Mouse (Mus musculus) naive thymus-derived CD4-positive, alpha-beta T cell, adult 2 months (primary cell): ENCODE results near the gene Stpg1.

ENCODE experiments used
- DNase-seq: peaks from one replicate; pipeline ENCODE4 v3.0.0-alpha.2; 2011; ENCODE audit warnings: low read depth

The Stpg1 gene

GRCm38 (mm10) chr4:135494521-135495396 lies at the start of gene Stpg1, which contains the start of gene Nipal3:
Gene Stpg1 (plus strand): TSS chr4:135494790.
Gene Nipal3 (minus strand): TSS chr4:135495038.
- peak; percentile 95 for DNase-seq

GRCm38 (mm10) chr4:135451360-135452015 lies 43.1 kb upstream of the Stpg1 start:
- no peak for DNase-seq

- DNase-seq = no peak
Observed at GRCm38 (mm10) chr4:135453164-135453563, 41.4 kb upstream of the Stpg1 start.

- no peak for DNase-seq
Observed at GRCm38 (mm10) chr4:135453572-135453971, 41.0 kb upstream of the Stpg1 start.

GRCm38 (mm10) chr4:135463406-135463805 lies 31.2 kb upstream of the Stpg1 start:
- no peak for DNase-seq

GRCm38 (mm10) chr4:135477851-135478250 lies 16.7 kb upstream of the Stpg1 start:
- DNase-seq = no peak

- DNase-seq = no peak
Observed at GRCm38 (mm10) chr4:135480370-135480769, 14.2 kb upstream of the Stpg1 start.

- DNase-seq = no peak
Observed at GRCm38 (mm10) chr4:135485086-135485485, 9.5 kb upstream of the Stpg1 start.

- no peak for DNase-seq
Observed at GRCm38 (mm10) chr4:135486352-135486751, 8.2 kb upstream of the Stpg1 start.

- DNase-seq = no peak
Observed at GRCm38 (mm10) chr4:135489256-135489655, 5.3 kb upstream of the Stpg1 start.

- DNase-seq = peak; percentile 37
Observed at GRCm38 (mm10) chr4:135493271-135493670, 1.3 kb upstream of the Stpg1 start.

GRCm38 (mm10) chr4:135493691-135494520 lies 684 bp upstream of the Stpg1 start:
- no peak for DNase-seq

- DNase-seq = no peak
Observed at GRCm38 (mm10) chr4:135495397-135495791, 804 bp downstream of the Stpg1 start.

- DNase-seq = no peak
Observed at GRCm38 (mm10) chr4:135495810-135496209, 1.2 kb downstream of the Stpg1 start.

- no peak for DNase-seq
Observed at GRCm38 (mm10) chr4:135498136-135498535, 3.5 kb downstream of the Stpg1 start.

GRCm38 (mm10) chr4:135499831-135500230 lies 5.2 kb downstream of the Stpg1 start:
- DNase-seq = no peak

GRCm38 (mm10) chr4:135501587-135501986 lies 7.0 kb downstream of the Stpg1 start:
- DNase-seq = peak; percentile 76

- DNase-seq = no peak
Observed at GRCm38 (mm10) chr4:135505794-135506193, 11.2 kb downstream of the Stpg1 start.

GRCm38 (mm10) chr4:135507547-135508350 lies 13.2 kb downstream of the Stpg1 start:
- DNase-seq = peak; percentile 65

GRCm38 (mm10) chr4:135508419-135509039 lies 13.9 kb downstream of the Stpg1 start:
- peak; percentile 81 for DNase-seq

GRCm38 (mm10) chr4:135509515-135509914 lies 14.9 kb downstream of the Stpg1 start:
- no peak for DNase-seq
